Mouse (Mus musculus) hematopoietic stem cell, adult 5-6 weeks (primary cell): Measurements from ENCODE around the gene Adcy3. TPM values are rescaled to one million over a fixed set of nuclear protein-coding genes. Genes with fewer than 3 reads are reported as not detected.
A peak's percentile ranks its signal among the peaks of the same experiment; 100 is the strongest.

Source experiments
- ATAC-seq, 2 experiments: fragments of 125-278 bp in 1 of 2; replicated peaks in 1 of 2; 2 replicates each; pipeline ENCODE4 v1.8.0; 2016 to 2017; ENCODE audit warnings: inconsistent platforms in 2 of 2, mild to moderate bottlenecking in 2 of 2, moderate number of reproducible peaks in 2 of 2, low read depth in 1 of 2, moderate TSS enrichment in 1 of 2; ENCODE audit not compliant: low FRiP score in 2 of 2, poor library complexity in 2 of 2, severe bottlenecking in 2 of 2, insufficient read depth in 1 of 2, low TSS enrichment in 1 of 2
- total RNA-seq: library from RNA; stranded (forward); fragments of 172-1452, 232-1000 nt; gene quantifications from 2 replicates; pipeline ENCODE4 v1.2.3, GENCODE M21; 2017

Adcy3 gene
- total RNA-seq, 1 experiment from 2014 or later = 1.8 TPM

GRCm38 (mm10) chr12:4173108-4173790 lies 40.3 kb downstream of the Adcy3 start:
- no peak for ATAC-seq

DNA sequence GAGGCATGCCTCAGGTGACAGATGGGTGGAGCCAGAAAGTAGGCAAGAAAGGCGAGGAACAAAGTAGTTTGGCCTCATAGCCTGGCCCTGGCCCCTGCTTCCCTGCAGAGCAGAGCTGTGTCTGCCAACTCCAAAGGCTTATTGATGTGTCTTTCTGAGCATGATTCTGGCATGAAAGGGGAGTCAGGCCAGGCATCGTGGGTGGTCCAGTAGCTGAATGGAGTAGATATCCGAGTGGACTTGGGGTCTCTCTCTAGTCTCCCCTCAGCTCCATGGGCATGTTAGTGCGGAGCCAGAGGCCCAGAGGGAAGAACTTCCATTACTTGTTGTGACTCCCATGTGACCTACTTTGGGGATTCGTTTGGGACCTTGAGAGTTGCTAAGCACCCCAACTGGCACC lies 45.9 kb downstream of the Adcy3 start:
- no peak for ATAC-seq

GRCm38 (mm10) chr12:4179671-4180233 lies 46.8 kb downstream of the Adcy3 start:
- peak in 1 of 2 experiments; percentile 17; a peak in 1 of 4 replicates for ATAC-seq

- peak; percentile 53 to 60; a peak in 2 of 4 replicates for ATAC-seq
Measured at GRCm38 (mm10) chr12:4180507-4180906, 47.6 kb downstream of the Adcy3 start.

- ATAC-seq = no peak
Measured at GRCm38 (mm10) chr12:4184648-4185047, 51.7 kb downstream of the Adcy3 start.

- peak; percentile 36 to 50; a peak in 3 of 4 replicates for ATAC-seq
Measured at GRCm38 (mm10) chr12:4188171-4189059, 55.5 kb downstream of the Adcy3 start.

GRCm38 (mm10) chr12:4189060-4189447 lies 56.2 kb downstream of the Adcy3 start:
- peak; percentile 48 to 68; a peak in 3 of 4 replicates for ATAC-seq

- ATAC-seq = no peak
Measured at GRCm38 (mm10) chr12:4192514-4192913, 59.6 kb downstream of the Adcy3 start.

DNA sequence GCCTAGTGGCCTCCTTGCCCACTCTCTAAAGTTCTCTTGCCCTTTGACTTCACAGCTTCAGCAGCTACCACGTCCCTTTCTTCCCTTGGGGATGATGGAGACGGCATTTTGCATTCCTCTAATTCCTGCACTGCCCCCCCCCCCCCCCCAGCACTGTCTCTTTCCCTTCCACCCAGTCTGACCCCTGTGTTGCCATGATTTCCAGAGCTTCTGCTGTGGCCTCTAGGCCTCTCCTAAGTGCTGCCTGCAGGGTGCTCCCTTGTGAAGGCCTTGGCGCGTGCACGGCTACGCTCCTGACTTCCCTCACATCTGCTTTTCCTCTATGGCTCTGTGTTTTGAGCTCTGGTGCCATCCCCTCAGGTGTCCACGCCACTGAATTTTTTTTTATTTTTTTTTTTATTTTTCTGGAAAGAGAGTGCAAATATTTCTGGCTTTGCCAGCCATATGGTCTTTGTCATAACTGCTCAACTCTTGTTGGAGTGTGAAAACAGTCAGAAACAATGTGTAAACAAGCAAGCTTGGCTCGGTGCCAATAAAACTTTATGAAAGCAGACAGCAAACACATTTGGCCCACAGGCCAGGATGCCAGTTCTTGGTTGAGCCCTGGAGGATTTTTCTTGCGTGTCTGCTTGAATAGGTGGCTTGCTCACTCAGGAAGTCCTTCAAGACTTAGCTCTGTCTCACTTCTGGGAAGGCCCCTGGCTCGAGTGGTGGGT lies 60.3 kb downstream of the Adcy3 start:
- ATAC-seq = no peak

DNA sequence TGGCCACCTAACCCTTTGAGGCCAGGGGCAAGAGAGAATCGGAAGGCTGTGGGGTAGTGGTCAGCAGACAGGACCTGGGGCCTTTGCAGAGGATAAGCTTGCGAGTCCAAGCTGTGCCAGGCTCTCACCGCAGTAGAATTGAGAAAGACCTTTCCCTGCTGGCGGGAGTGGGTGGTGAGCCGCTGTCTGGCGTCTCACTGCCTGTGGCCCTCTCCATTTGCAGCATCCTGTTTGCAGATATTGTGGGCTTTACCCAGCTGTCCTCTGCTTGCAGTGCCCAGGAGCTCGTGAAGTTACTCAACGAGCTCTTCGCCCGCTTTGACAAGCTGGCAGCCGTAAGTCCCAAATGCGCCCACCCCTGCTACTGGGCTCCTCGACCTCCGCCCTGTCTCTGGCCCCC lies 61.7 kb downstream of the Adcy3 start:
- 0 out of 4 replicates have a peak, but pooled peaks of 1 of the 2 experiments have one; percentile 23 for ATAC-seq

DNA sequence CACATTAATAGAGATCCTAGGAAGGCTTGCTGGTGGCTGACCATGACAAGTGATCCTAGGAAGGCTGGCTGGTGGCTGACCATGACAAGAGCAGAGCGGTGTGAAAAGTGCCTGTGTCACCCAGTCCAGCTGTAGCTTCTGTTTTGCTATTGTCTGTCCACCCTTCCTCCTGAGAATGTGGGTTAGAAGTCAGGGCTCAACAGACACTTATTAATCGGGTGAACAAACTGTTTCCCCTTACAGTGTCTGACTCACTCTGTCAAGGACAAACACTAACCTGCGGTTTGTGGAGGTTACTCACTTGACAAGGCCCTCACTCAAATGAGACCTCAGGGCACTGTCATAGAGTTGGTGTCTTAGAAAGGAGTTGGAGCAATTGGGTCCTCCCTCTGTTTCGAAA lies 65.8 kb downstream of the Adcy3 start:
- no peak for ATAC-seq

- ATAC-seq = no peak
Measured at GRCm38 (mm10) chr12:4199271-4199670, 66.4 kb downstream of the Adcy3 start.

DNA sequence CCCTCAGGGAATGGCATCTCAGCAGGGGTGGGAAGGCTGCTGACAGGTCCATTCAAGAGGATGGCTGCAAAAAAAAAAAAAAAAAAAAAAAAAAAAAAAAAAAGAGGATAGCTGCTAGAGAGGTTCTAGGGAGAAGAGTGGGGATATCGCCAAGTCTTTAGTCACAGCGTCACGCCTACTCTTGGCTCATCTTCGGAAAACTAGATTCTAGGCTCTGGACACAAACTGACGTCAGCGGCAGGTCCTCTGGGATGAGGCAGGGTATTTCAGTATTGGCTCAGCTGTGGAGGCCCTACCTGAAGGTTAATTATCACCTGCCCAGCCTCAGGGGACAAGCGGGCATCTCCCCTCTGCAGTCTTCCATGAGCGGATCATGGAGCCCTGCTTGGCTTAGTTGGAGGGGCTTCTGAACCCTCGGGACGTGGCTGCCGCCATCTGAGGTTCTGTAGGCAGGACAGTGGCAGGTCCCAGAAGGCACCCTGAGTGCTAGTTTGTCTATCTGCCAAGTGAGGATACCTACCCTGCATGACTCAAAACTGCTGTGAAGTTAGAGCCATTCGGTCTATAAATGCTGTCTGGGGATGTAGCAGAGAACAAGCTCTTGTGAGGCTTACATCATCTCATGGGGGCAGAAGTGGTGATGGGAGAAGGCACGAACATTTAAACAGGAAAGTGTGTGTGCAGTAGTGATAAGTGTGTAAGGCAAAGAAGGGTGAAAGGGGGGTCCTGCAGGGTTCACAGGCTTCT lies 68.7 kb downstream of the Adcy3 start:
- no peak for ATAC-seq

GRCm38 (mm10) chr12:4202206-4202605 lies 69.3 kb downstream of the Adcy3 start:
- ATAC-seq = no peak

GRCm38 (mm10) chr12:4206106-4206505 lies 73.2 kb downstream of the Adcy3 start:
- ATAC-seq = no peak

GRCm38 (mm10) chr12:4208405-4209133 lies 75.7 kb downstream of the Adcy3 start:
- ATAC-seq = peak; percentile 70 to 77
